Mouse (Mus musculus): Measurements from ENCODE around the gene Prkcg.
"Not testable (repeated sequence)": the region's sequence is repeated elsewhere in the genome, so short reads cannot be mapped to it uniquely, and the experiment has no call there.

Prkcg gene

GRCm38 (mm10) chr7:3290257-3291033 lies 1.5 kb downstream of the Prkcg start:
- DNase-seq (ENCODE audit: low read depth) = peak; percentile 90

DNA sequence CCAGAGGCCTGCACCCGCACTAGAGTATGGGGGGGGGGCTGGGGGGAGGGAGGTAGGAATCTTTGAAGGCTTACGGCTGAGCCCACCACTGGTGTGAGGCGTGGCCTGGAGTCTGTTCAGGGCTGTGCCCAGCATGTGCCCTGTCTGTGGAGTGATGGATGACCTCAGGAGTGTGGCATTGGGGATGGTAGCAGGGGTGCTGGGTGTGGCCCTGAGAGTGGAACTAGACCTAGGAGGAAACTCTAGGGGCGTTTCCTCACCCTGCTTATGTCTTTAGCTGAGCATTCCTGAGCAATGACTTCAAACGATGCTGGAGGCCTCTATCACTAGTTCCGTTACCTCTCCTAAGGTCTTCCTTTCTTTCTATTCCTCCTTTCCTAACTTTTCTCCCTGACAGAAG lies 2.2 kb downstream of the Prkcg start:
- DNase-seq (ENCODE audit: low read depth) = no peak

DNA sequence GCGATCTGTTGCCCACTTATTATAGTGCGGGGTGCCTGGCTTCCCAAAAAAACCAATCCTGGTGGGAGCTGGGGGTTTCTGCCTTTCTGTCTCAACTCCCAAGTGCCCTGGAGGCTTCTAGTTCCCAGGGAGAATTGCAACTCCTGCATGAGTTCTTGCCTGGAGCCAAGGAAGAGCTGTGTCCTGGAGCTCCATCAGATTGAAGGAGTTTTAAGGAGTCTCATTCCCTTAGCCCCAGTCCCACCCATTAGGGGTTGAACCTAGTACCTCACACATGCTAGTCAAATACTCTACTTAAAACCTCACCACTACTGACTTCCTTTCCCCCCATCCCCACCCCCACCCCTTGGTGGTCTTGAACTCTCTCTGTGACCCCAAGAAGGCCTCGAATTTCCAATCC lies 2.8 kb downstream of the Prkcg start:
- DNase-seq (ENCODE audit: low read depth) = no peak

DNA sequence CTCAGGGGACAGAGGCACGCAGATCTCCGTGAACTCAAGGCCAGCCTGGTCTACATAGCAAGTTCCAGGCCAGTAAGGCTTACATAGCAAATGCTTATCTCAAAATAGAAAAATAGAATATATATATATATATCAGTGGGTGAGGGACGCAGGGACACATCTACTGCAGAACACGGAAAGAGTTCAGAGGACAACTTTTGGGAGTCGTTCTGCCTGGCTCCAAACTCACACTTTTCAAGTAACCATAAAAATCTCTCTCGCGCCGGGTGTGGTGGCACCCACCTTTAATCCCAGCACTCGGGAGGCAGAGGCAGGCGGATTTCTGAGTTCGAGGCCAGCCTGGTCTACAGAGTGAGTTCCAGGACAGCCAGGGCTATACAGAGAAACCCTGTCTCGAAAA lies 3.3 kb downstream of the Prkcg start:
- not testable (repeated sequence) for DNase-seq (ENCODE audit: low read depth)

- peak; percentile 54 for DNase-seq (ENCODE audit: low read depth)
These were observed 3.8 kb downstream of the Prkcg start for GRCm38 (mm10) chr7:3292791-3293190.

- no peak for DNase-seq (ENCODE audit: low read depth)
These were observed 5.8 kb downstream of the Prkcg start for GRCm38 (mm10) chr7:3294794-3295193.

DNA sequence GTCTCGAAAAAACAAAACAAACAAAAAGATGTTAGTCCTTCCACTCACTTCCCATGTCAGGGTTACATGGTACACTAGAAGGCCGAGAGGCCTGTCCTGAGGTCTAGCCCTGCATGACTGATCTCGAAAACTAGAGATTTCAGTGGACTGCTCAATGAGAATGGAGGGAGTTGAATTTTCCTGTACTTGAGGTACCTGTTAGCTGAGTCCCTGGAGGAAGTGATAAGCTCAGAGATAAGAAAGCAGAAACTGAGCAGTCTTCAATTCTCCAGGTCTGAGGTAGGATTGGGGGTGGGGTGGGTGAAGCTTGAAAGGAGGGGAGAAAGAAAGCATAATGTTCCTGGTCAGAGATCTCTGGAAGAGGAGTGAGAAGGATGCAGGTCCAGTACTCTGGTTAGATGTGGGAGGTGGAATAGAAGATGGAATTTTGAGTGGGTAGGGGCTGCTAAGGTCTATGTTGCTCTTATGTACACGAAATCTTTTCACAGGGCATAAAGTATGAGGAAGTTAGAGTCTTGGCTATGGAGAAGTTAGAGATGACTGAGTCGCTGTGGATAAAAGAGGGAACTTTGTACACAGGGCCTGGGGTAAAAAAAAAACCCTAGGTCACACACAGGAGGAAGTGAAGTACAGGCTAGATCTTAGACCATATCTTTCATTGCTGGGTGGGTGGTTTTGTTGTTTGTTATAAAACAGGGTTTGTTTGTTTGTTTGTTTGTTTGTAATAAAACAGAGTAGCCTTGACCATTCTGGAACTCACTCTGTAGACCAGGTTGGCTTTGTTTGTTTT lies 6.5 kb downstream of the Prkcg start:
- DNase-seq (ENCODE audit: low read depth) = no peak

DNA sequence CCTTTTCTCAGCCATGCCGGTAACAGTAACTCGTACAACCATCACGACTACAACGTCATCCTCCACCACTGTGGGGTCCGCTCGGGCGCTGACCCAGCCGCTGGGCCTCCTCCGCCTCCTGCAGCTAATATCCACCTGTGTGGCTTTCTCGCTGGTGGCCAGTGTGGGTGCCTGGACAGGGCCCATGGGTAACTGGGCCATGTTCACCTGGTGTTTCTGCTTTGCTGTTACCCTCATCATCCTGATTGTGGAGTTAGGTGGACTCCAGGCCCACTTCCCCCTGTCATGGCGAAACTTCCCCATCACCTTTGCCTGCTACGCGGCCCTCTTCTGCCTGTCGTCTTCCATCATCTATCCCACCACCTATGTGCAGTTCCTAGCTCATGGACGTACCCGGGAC lies 7.7 kb downstream of the Prkcg start:
- no peak for DNase-seq (ENCODE audit: low read depth)

DNA sequence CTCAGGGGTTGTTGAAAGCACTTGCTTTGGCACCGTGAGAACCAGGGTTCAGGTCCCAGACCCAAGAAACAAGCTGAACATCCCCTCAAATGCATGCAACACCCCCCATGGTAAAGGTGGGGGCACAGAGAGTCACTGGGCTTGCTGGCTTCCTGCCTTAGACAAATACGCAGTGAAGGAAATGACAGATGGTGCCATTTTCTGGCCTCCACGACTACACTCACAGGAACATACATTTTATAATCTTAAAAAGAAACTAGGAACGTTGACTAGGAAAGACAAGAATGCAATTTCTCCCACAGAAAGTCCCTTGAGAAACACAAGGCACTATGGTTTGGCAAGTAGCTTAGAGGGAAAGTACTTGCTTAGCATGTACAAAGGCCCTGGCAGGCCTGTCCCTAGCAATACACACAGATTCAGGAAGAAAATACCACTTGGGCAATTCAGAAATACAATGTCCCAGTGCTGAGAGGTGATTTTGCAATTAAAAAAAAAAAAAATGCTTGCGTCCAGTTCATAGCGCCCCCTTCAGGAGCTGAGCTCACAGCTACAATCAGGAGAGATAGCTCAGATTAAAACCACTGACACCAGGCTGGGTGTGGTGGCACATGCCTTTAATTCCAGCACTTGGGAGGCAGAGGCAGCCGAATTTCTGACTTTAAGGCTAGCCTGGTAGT lies 11.1 kb downstream of the Prkcg start:
- DNase-seq (ENCODE audit: low read depth) = no peak

- no peak for DNase-seq (ENCODE audit: low read depth)
These were observed 12.1 kb downstream of the Prkcg start for GRCm38 (mm10) chr7:3300891-3301627.

DNA sequence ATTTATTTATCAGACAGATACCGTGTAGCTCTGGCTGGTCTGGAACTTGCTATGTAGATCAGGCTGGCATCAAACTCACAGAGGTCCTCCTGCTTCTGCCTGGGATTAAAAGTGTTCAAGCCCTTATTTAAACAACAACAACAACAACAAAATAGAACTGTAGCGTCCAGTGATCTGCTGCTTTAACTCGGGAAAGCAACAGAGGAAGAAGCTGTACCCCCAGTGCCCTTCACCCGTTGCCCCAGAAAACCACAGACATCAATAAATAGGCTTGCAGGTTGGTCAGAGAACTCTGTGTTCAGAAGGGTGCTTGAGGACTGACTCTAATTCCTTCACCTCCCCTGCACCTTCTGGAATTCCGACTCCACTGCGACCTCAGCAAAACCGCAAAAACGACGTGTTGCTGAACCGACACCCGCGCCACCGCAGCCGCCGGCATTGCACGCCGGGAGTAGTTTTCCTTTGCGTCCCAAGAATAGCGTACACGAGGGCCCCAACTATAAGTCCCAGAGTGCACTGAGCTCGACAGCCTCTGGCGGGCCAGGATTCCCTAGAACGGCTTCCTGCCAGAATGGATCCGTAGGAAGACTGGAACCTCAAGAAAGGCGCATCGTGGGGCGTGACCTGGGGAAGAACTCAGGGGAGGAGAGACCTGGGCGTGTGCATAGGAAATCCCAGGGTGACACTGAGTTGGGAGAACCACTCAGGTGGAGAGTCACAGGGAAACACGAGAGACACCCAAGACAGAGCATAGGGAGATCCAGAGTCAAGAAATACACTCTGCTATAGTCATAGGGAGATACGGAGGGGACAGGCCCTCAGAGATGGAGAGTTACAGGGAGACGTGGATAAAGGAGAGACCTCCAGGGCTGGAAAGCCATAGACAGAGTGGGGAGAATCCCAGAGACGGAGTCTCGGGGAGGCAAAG lies 12.9 kb downstream of the Prkcg start:
- no peak for DNase-seq (ENCODE audit: low read depth)

DNA sequence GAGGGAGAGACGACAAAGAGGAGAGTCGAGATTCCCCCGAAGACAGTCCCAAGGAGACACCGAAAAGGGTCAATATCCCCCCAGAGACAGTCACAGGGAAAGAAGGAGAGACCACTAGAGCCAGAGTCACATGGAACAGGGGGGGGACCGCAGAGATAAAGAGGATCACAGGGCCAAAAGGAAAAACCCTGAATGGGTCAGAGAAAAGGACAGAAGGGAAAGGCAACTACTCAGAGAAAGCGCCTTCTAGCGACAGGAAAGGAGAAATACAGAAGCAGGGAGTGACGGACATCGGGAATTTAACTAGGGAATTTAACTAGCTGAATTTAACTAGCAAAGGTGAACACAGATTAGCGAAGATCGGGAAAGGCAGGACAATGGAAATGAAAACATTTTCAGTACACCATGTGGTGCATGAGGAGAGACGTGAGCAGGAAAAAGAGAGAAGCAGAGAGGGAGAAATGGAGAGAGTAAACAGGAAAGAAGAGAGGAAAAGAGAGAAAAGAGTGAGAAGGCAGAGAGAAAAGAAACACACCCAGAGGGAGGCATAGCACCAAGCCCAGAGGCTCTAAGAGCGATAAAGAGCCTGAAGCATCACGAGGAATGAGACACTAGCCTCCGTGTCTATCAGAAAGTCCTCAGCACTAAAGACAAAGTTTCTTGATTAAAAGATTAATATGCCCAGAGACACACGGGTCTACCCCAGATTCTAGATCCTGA lies 13.7 kb downstream of the Prkcg start:
- no peak for DNase-seq (ENCODE audit: low read depth)

DNA sequence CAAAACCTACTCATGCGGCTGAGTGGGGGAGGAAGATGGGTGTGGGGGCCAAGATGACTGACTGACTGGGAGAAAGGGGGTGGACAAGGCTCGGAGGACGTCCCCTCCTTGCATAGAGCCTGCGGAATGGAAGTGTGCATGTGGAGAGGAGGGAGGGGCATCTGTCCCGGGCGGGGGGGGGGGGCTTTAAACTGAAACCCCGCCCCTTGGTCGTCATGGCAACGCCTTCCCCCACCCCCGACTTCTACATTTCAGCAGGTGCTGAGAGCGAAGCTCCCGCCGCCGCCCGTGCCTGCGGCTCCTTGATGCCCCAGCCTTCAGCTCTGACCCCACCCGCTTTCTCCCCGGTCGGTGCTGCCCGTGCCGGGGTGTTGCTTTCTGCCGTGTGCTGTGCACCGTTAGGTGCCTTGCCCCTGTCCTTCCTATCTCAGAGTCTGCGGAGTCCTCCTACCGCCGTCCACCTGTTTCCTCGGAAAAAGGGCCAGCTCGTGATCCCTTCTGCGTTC lies 14.3 kb downstream of the Prkcg start:
- no peak for DNase-seq (ENCODE audit: low read depth)

GRCm38 (mm10) chr7:3303789-3304188 lies 14.8 kb downstream of the Prkcg start:
- DNase-seq (ENCODE audit: low read depth) = no peak

DNA sequence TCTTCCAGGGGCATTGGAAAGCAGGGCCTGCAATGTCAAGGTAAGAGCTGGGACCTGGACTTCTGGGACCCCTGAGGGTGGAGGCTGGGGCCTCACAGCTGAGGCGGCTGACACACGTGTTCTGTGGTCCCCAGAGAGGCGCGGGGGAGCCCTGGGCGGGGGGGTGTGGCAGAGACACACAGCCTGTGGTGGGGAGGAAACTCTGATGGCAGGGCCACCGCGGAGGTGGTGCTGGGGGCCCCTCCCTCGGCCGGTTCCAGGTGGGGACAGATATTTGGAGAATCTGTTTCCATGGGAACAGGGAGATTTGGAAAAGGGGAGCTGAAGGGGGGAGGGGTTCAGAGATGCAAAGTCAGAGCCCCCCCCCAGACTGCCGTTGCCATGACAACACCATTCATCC lies 15.3 kb downstream of the Prkcg start:
- no peak for DNase-seq (ENCODE audit: low read depth)

GRCm38 (mm10) chr7:3306400-3306799 lies 17.4 kb downstream of the Prkcg start:
- no peak for DNase-seq (ENCODE audit: low read depth)

- no peak for DNase-seq (ENCODE audit: low read depth)
These were observed 19.7 kb downstream of the Prkcg start for GRCm38 (mm10) chr7:3308646-3309045.

GRCm38 (mm10) chr7:3310233-3310632 lies 21.3 kb downstream of the Prkcg start:
- DNase-seq (ENCODE audit: low read depth) = no peak

GRCm38 (mm10) chr7:3313571-3313970 lies 24.6 kb downstream of the Prkcg start:
- no peak for DNase-seq (ENCODE audit: low read depth)

- no peak for DNase-seq (ENCODE audit: low read depth)
These were observed 25.1 kb downstream of the Prkcg start for GRCm38 (mm10) chr7:3314121-3314520.

Data from c-Kit-positive CD71-positive TER-119-negative erythroid progenitor cells, embryonic 14.5 days (primary cell).